Mouse (Mus musculus) T-cell, adult 2 months (primary cell): ENCODE data around the gene Scd2.
"Not testable (repeated sequence)": the region's sequence is repeated elsewhere in the genome, so short reads cannot be mapped to it uniquely, and the experiment has no call there.

ENCODE experiments used
- DNase-seq: peaks from one replicate; pipeline ENCODE4 v3.0.0; 2022; ENCODE audit warnings: low spot score

Scd2 gene

DNA sequence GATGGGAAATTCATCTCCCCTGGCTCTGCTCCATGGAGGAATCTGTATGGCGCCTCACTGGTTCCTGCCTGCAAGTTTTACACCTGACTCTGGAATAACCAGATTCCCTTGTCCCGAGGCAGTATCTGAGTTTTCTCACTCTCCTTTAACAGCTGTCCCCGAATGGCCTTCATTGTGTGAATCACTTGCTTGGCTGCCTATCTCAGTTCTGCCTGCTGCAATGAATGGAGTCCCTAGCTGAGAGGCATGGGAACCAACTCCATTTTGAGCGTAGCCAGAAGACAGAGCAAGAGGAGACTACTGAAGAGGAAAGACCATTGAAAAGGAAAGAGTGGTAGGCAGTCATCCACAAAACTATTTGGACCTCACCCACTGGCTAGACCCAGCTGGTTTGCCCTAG, 19.8 kb upstream of the Scd2 start:
- DNase-seq, result no peak

DNA sequence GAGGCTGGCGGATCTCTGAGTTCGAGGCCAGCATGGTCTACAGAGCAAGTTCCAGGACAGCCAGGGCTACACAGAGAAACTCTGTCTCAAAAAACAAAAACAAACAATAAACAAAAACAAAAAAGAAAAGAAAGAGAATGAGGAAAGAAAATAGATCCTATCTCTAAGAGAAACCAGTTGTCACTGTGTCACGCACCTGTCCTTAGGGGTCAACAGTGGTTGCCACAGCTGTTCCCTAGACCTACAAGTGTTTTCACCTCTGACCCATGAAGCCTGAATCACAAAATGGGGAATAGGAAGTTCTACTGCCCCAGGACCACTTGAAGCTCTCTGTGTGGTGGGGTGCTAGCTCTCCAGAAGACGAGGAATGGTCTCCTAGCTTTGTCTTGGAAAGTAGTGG, 19.0 kb upstream of the Scd2 start:
- no peak for DNase-seq

DNA sequence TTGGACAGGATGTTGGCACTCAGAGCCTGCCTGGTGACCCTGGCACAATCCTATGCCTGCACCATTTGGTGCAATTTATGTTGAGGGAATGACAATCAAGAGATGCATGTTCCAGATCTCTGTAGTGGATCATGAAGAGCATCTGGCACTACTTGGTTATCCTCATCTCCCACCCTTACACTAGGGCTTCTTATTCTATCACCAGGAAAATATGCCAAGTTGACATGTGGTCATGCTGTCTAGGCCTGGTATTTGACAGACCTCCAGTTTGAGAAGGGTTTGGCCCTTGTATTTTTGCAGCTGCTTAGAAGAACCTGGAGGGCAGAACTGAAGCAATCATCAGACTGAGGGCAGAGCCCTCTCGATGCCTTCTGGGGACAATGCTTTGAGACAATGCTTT, 18.1 kb upstream of the Scd2 start:
- no peak for DNase-seq

DNA sequence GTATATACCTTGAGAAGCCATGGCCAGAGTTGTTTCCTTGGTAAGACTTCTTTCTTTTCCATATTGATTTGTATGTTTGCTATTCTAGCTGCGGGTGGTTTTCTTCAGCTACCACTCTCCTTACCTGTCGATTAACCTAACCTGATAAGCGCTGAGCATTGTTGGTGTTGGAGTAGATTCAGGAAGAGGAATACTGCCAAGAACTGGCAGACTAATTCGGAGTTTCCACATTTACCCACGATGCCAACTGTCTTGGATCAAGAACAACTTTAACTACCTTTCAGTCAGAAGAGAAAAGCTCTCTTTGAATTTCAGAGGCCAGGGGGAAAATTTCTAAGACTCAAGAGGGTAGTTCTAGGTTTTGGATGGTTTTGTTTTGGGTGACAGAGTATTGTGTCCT, 16.6 kb upstream of the Scd2 start:
- DNase-seq, result no peak

DNA sequence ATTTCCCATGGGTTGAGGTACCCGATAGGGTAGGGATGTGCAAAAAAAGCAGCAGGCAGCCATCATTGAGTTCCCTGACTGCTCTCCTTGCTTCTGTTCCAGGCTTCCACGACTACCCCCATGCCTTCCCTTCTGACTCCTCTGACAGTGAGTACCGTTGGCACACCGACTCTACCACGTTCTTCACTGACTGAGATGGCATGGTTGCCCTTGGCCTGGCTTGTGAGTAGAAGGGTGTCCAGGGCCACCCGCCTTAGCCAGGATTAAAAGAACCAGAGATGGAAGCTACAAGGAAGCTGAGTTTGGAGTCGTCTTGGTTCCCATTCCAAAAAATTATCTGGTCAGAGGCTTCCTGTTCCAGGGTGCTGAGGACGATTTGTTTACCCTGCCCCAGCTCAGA, 15.5 kb upstream of the Scd2 start:
- no peak for DNase-seq

DNA sequence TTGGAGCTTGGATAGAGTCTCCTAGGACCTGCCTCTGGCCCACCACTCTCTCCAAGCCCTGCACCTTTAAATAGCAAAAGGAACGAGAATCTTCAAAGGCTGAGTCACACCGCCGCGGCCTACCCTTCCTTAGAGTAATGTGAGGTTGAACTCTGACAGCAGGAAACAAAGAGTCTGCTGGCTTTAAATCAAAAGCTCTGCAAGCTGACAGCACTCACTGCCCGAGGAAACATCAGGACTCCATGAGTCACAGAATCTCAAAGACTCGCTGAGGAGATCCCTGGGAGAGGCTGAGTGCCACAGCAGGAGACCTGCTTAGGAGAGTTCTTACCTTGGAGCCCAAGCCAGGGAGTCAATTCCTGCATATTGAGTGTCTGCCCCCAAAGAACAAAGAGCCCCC, 12.7 kb upstream of the Scd2 start:
- peak; percentile 78 for DNase-seq

DNA sequence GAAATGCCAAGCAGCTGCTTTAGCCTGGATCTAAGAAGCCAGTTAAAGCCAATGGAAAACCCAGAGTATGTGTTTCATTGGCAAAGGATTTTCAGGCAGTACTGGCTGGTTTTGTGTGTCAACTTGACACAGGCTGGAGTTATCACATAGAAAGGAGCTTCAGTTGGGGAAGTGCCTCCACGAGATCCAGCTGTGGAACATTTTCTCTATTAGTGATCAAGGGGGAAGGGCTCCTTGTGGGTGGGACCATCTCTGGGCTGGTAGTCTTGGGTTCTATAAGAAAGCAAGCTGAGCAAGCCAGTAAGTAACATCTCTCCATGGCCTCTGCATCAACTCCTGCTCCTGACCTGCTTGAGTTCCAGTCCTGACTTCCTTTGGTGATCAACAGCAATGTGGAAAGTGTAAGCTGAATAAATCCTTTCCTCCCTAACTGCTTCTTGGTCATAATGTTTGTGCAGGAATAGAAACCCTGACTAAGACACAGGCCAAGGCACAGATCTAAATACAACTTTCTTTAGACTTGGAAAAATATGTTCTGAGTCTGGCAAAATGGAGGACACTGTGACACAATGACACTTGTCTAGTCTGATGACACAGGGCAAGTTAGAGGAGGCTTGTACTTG, 11.5 kb upstream of the Scd2 start:
- not testable (repeated sequence) for DNase-seq

DNA sequence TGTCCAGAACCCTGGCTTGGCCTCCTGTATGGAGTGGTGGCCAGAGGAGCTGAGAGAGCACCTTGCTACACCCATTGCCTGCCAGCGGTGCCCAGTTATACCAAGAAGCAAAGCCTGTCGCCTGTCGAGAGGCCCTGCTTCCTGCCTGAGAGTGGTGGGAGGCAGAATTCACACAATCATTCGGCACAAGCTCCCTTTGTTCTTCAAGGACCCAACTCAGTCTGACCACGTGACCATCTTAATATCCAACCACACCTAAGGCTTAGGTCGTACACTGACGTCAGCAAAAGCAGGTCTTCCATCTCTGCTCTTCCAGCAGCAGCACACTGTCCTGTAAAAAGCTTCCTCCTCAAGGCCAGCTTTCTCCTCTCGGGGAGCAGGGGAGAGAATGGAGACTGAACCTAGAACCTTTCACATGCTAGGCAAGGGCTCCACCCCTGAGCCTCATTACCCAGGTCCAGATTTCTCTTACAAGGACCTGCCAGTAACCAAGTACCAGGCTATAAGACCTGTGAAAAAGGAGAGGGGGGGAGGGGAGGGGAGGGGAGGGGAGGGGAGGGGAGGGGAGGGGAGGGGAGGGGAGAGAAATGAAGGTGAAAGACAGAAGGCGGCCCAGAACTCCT, 10.8 kb upstream of the Scd2 start:
- DNase-seq, result peak; percentile 58

DNA sequence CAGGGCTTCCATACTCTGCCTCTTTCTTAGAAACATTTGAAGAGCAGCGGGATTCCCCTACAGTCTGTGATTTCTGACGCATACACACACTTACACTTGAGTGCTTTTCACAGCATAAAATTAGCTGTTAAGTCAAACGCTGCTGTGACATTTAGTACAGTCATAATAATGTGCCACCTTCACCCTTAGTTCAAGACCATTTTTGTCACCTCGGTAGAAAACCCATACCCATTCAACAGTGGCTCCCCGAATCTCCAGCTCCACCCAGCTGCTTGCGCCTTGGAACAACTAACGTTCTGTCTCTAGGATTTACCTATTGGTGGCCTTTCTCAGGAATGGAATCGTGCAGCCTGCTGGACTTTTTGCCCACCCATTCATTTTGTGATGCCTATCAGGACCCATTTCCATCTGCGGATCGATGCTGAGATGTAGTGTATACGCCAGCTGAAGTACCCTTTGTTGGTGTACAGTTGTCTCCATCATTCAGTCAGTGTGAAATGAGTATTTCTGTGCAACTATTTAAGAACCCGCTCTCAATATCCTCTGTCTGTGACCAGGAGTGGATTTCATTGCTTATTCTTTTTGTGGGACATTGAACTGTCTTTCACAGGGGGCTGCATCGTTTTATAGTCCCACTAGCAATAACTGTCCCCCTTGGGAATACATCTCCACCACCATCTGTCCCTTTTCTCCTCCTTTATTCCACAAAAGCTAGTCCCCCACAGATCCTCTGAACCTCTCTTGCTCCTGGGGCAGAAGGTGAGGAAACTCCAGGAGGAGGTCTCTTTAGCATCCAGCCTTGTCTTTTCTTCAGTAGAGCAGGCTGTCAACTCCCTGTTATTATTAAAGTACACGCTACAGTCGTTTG, 10.1 kb upstream of the Scd2 start:
- DNase-seq, result peak; percentile 56

DNA sequence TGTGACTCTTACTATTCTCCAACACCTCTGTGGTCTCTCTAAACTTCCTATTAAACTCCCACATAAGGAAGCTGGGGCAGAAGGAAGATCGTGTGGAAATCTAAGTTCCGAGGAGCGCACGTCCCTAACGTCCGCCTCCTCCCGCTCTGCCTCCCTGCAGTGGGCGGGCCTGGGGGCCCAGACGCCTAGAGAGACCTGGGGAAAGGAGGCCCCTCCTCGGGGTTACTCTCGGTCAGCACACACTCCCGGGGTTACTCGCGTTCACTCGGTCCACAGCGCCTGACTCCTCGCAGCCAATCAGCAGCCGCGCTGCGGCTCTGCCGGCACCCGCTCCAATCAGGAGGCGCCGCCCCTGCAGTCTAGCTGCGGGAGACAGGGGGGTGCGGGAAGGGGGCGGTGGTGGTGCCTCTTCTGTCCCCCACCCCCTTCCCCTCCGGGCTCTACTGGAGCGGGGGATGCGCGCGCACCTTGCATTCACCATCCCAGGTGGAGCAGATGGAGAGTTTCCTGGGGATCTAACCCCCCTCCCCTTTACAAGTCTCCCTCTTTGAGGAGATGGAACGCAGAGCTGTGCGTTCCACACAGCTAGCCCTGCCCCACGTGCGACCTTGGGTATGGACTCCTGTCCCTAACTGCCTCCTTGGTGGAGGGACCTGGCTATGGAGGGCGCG, 9.3 kb upstream of the Scd2 start:
- peak; percentile 95 for DNase-seq

DNA sequence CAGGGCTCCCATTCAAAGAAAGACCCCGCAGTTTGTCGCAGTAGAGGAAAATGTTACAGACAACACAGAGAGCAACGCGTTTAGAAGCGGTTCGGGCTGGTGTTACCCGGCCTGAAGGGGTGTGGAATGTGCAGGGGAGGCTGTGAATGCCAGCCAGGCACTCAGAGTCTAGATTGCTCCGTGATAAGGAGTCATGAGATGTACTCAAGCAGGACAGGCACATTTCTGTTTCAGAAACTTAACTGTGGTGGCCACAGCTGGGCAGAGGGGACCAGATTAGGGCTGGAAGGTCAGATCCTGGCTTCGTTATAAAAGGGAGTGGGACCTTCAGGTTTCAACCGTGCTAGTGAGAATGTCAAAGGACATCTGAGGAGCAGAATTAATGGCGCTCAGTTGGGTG, 8.8 kb upstream of the Scd2 start:
- peak; percentile 47 for DNase-seq

DNA sequence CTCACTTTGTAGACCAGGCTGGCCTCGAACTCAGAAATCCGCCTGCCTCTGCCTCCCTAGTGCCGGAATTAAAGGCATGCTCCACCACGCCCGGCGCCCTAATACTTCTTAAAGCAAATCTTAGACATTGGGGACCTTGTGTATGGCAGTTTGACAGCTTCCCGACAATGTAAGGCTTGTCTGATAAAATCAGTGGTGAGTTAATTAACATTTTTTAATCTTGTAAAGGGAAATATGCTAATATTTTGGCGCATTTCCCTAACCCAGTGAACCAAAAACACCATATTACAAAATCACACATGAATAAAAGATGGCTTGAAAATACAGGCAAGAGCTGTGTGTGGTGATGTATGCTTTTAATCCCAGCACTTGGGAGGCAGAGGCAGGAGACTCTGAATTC, 7.9 kb upstream of the Scd2 start:
- DNase-seq, result no peak

DNA sequence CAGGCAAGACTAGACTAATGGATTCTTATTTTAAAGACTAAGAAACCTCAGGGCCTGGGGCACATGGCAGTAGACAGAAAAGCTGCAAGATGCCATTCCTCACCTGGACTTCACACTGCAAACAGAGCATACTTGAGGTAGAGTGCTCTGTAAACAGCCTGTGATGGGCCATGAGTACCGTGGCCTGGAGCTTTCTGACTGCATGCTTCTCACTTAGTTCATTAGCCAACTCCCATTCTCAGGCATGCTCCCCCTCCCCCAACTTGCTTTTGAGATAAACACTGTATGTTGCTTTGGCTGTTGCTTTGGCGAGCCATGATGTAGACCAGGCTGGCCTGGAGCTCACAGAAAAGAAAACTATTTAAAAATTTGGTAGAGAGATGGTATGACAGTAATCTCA, 7.4 kb upstream of the Scd2 start:
- no peak for DNase-seq

DNA sequence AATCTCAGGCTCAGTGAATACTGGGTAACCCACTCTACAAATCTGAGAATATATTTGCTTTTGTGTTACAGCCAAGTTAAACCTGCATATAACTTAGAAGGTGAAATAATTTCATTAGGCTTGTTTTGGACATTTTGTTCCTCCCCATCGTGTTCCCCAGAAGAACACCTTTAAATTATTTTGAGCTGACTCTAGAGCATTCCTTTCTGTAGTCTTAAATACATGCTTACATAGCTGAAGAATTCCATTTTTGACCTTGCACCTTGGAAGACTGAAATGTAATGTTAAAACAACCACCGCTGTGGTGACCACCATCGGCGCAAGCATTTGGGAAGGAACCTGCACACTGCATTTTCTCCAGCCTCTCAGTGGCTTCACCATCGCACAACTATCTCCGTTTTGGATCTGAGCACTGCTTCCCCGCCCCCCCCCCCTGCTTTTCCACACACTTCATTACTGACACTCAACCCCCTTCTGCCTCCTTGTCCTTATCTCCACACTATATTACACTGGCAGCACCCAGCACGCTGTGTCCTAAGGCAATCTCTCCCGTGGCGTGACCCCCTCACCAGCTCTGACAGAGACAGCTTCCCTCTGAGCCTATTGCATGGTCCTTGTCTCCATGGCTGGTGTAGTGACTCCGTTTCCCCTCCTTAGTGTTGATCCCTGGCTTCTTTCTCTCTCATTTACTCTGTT, 5.9 kb upstream of the Scd2 start:
- DNase-seq, result no peak

DNA sequence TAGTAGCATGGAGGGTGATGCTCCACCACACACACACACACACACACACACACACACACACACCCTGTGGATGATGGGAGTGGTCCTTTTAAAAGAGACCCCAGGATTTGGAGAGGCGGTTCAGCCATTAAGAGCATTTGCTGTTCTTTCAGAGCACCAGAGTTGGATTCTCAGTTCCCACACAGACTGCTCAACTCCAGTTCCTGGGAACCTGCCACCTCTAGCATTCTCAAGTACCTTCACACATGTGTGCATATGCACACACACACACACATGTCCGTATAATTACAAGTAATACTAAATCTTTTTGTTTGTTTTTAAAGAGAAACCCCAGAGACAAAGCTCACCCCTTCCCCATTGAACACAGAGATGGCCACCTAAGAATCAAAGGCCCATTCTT, 1.4 kb upstream of the Scd2 start:
- DNase-seq, result no peak

DNA sequence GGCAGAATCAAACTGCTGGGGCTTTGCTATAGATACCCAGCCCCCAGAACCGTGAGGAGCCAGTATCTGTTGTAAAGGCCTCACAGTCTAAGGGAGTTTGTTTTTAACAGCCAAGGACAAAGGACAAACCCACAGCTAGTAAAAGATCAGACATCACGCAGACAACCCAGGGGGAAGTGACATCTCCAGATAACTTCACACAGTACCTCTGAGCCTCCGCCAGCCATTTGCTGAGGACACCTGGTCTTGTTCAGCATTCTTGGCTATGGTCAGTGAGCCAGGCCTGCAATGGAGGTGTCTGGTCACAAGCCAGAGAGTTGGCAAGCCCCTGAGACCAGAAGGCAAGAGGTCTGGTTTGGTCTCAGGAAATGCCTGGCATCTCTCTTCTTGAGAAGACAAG, 991 bp upstream of the Scd2 start:
- DNase-seq, result no peak

DNA sequence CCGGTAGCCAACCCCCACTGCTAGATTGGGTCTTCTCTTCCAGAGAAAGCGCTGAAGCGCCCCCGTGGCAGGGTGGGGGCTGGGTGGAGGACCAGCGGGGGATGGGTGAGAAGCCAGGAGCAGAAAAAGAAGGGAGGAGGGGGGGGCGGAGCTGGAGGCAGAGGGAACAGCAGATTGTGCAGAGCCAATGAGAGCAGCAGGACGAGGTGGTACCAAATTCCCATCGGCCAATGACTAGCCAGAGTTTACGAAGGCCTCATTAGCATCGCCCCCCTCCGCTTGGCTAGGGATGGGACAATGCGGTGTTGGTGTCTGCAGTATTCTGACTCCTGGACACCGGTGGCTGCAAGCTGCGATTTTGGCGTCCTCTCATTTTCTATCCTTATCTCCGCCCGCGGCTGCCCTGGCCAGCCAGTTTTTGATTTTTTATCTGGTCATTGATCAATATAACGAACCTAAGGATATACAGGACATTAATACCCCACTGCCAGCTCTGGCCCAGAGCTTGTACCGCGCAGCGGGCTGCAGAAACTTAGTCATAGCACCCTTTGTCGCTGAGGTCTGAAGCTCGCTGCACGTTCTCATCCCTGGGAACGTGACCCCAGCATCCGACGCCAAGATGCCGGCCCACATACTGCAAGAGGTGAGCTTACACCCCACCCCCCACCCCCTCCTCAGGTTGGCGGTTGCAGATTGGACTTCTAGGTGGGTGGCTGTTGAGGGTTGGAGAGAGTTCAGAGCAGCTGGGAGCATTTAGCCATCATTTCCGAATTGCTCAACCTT, 486 bp downstream of the Scd2 start:
- peak; percentile 34 for DNase-seq

DNA sequence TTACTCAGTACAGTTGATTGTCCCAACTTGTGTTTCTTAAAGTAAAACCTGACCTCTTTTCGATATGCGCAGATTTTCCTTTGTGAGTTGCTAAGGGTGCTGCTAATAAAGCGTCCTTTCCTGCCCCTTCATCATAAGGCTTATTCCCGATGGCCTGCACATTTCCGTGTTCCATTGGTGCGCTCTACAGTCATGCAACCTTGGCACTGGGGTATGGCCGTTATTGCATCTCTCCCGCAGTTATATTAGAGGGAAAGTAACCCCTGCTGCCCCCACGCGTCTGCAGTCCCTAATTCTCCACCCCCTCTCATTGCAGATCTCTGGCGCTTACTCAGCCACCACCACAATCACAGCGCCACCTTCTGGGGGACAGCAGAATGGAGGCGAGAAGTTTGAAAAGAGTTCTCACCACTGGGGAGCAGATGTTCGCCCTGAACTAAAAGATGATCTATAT, 1.1 kb downstream of the Scd2 start:
- peak; percentile 84 for DNase-seq

DNA sequence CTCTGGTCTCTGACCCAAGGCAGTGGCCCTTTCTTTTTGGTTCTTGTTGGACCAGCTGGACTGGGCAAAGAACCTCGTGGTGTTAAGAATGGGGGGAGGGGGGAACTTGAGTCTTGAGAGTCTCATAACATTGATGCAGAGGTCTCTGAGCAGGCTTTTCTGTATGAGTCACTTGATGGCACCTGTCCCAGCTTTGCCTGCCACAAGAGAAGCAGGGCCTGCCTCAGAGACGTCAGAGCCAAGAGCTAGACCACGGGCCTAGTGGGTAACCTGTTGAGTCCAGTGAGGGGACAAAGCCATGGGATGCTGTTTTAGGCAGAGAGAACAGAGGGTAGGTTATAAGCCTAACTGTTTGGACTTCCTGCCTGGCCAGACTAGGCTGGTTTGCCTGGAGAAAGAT, 1.8 kb downstream of the Scd2 start:
- no peak for DNase-seq

DNA sequence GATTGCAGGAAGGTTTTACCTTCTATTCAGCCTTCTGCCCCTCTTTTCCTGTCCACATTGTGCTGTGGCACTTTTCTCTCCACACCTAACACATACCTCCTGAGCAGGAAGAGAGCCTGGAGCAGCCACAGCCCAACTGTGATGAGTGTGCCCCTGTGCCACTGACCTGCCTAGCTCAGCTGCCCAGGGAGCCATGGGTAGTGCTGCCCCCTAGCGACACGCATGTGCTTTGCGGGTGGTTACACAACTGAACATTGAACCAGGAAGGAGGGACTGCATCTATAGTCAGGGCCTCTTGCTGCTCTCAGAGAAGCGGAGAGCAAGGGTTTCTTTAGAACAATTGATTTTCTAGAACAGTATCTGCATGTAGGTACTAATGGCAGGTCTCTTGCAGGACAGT, 2.3 kb downstream of the Scd2 start:
- DNase-seq, result peak; percentile 89

DNA sequence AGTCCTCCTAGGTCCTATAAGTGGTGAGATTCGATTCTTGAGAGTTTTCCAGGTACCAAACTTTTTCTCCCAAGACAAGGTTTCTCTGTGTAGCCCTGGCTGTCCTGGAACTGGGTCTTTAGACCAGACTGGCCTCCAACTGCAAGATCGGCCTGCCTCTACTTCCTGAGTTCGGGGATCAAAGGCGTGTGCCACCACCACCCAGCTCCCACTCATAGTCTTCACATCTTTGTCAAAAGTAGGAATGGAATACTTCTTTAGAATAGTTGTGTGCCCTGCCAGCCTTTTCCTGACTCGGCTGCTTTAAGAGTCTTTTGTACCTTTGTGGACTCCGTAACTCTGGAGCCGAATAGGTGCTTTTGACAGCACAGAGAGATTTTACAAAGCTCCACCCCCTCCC, 2.7 kb downstream of the Scd2 start:
- no peak for DNase-seq
